Mouse (Mus musculus) 3134 (cell line): ENCODE measurements around the gene Smim20.

Experiments
- DNase-seq: peaks from one replicate; pipeline ENCODE4 v3.0.0-alpha.2; 2011; ENCODE audit warnings: low spot score; ENCODE audit not compliant: insufficient read length; ENCODE audit errors: extremely low read depth

Gene Smim20

DNA sequence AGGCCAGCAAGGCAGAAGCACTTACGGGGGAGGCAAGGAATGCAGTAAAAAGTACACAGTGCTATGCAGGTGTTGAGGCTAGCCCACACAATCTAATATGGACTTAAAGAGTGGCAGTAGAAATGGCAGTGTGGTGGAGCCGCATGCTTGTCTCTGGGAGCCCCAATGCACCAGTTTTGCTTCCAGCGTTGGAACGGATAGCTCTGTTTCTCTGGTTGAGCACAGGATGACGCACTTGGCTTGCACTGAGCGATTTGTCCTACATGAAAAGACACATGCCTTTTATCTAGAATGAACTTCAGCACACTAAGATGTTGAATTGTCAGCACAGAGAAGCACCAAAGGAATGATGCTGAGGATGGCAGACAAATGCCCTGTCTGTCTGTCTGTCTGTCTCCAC lies 37.1 kb downstream of the Smim20 start:
- DNase-seq = no peak

GRCm38 (mm10) chr5:53304936-53305335 lies 38.1 kb downstream of the Smim20 start:
- DNase-seq = no peak

DNA sequence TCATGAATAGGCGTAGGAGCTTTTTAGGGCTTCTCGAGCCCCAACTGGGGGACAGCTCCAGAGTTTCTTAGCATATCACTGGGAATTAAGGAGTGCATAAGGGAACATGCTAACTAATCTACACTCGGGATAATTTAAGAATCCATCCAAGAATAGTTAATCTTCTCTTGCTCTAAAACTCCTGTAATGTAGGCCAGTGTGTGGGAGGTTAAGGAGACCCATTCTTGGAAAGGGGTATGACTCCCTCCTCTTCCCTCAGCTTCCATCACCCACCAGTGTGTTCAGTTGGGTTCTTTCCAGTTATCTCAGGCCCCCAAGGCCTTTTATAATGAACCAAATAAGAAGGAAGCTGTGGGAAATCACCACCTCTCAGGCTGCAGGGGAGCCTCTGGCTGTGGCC lies 40.0 kb downstream of the Smim20 start:
- no peak for DNase-seq

DNA sequence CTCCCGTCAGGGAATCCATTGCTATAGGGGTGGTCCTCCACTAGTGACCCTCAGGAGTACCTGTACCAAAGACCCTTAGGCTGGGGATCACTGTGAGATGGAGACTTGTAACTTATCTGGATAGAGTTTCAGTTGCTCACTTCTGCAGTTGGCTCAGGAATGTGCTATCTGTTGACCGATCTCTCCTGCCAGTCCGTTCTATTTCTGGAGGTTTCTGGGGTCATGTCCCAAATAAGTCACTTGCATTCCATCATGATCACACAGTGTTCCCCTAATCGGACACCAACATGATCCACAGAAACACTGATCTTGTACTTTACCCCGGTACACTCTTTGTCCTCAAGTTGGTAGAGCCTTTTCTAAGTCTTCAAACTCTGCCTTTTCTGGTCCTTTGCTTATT lies 40.6 kb downstream of the Smim20 start:
- DNase-seq = no peak

DNA sequence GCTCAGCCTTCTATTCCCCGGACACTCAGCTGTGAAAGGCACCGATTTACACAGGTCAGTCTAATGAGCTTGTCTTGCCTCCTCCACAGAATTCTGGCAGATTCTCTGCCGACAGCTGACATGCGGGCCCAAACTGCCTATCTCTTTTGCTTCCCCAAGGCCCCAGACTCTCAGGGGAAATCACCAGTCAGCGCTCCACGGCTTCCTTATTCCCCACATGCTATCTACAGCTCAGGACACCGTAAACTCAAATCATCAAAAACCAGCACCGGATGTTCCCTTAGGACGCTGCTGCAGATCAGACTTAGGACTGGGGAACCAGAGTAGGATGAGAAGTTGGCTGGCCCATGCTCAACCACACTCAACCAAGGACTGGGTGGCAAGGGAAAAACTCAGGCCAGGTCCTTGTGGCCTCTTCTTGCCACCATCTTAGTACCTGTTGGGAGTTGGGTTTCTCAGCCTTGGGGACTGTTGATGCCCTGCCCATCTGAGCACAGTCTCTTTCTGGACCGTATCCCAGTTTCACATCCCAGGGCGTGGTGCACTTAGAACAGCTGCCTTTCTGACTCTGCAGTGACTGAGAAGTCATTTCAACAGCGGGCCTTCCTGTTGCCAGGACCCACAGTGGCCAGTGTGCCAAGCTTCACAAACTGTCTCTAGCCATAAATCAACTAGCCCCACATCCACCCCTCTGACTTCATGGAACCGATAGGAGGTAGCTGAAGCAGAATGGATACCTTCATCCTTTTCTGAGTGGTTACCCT lies 47.7 kb downstream of the Smim20 start:
- DNase-seq = no peak

DNA sequence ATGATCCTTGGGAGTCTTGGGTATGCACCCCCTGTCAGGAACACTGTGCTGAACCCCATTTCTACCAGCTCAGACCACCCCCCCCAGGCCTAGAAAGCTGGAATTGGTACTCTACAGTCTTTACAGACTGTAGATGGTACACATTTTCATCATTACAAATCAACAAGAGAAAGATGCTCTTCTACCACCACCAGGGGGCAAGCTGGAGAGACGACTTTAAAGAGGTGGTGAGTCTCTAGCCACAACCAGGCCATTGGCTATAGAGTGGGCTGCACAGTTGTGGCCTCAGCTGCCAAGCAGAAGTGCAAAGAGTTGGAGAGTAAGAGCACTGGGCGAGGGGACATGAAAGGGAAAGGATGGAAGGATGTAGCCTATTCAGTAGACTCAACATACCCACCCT lies 48.9 kb downstream of the Smim20 start:
- DNase-seq = no peak

DNA sequence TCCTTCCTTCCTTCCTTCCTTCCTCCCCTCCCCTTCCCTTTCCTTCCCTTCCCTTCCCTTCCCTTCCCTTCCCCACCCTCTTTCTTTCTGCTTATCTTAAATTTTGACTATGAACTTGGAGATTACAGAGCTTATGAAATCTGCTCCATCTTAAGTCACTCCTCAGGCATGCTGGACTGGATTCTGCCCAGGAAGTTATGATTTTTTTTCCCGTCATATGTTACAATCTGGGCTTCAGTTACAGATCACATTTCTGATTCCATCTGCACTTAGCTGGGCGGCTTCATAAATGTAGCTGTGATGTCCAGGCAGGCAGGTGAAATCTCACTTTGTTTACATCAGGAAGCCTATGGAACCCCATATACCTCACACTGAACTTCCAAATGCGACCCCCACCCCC lies 50.5 kb downstream of the Smim20 start:
- no peak for DNase-seq

DNA sequence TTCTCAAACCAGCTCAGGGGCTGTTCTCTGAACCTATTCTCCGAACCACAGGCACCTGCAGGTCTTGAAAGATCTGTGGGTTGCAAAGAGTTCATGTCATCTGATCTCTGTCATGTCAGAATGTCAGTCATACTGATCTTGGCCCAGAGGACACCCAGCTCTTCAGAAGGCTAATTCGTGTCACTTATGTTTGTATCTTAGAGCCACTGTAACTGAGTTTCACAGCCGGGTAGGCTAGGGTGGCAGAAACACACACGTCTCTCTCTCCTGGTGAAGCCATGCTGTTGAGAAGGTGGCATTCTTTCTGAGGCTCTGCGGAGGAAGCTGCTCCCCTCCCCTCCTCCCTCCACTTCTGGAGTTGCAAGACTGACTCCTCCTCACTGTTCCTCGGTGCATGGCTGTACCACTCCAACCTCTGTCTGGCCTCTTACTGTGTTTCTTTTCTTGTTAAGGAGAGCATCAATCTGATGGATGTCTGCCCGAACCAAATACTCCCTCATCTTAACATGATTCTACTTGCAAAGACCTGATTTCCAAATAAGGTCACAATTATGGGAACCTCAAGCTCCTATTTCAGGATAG lies 51.1 kb downstream of the Smim20 start:
- no peak for DNase-seq

GRCm38 (mm10) chr5:53320331-53320730 lies 53.4 kb downstream of the Smim20 start:
- no peak for DNase-seq

DNA sequence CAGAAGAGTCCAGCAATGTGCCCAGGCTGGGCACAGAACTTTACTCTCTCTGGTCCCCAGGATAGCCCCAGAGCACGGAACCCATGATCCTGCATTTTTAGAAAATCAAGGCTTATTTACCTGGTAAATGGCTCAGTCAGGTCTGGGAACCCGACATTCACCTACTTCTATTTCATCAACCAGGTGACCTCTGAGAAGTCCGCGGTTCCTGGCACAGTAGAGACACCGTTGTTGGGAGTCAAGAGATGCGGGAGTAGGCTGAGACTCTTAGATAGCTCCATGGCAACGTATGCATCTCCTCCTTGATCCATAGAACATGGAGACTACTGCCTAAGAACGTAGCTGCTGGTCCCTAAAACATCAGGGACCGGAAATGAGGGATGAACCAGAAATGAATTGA lies 55.0 kb downstream of the Smim20 start:
- DNase-seq = no peak

DNA sequence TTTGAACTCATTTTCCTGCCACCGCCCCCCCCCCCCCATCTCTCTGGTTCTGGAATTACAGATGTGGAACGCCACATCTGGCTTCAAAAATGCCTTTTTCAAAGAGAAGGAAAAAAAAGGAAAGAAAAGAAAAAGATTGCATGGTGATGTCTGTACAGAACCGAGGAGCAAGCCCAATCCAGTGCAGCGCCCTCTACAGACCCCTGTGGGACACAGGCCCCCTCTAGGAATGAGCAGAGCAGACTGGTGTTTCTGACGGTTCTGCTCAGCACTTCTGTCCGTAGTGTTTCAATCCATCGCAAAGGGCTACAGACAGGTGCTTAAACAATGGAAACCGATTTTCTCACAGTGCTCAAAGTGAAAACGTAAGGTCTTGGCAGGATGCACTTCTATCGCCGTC lies 55.6 kb downstream of the Smim20 start:
- DNase-seq = no peak

DNA sequence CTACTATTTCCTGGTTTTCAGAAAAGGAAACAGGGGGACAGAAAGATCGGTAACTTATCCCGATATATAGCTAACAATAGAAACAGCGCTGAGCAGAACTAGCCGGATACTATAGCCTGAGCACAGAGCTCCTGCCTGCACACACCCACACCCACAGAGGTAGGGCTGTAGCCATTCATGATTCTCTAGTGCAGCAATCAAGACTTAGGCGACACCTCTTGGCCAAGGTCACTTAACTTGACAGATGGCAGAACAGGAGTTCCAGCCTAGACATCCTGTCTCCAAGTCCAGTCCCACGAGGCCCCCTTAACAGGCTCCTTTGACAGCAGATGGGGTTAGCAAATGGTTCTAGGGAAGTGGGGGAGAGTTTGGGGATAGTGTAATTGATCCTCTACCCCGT lies 56.2 kb downstream of the Smim20 start:
- DNase-seq = no peak

GRCm38 (mm10) chr5:53324256-53324655 lies 57.4 kb downstream of the Smim20 start:
- no peak for DNase-seq

DNA sequence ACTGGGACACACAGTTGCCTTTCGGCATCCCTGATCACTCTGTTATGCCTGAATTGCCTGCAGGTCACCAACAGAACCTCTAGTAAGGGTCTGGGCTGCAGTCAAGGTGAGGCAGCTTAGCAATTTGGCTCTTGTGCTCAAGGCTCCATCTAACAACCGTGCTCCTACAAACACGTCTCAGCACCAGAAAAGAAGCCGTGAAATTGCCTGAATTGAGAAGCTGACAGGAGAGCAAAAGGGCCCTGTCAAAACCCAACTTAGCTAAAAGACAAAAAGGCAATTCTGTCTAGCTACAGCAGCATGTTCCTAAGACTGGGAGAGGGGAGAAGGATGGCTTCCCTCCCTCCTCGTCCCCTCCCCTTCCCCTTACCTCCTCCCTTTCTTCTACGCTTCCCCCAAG lies 57.9 kb downstream of the Smim20 start:
- no peak for DNase-seq

- DNase-seq = peak; percentile 63
These were observed 59.1 kb downstream of the Smim20 start for GRCm38 (mm10) chr5:53326023-53326422.

GRCm38 (mm10) chr5:53326491-53326890 lies 59.6 kb downstream of the Smim20 start:
- no peak for DNase-seq
